18 mouse cellular contexts compared by ENCODE assay signal in genomic region chr8:71313951-71314350, GRCm38 (mm10). TPM values are rescaled to one million over a fixed set of nuclear protein-coding genes. Genes with fewer than 3 reads are reported as not detected.
A peak's percentile ranks its signal among the peaks of the same experiment; 100 is the strongest.
DNase-seq lines count a peak whose midpoint lies in the region; ATAC-seq lines count a peak whose summit lies in the region.
"Had no signal": no experiment of that assay in that cellular context is flagged by ENCODE, and none has a peak within 500 bp of the region (broad histone marks: within the 10 kb centered on the region; RNA-seq: fewer than 3 reads in every experiment).

No protein-coding gene starts in this region.

- no peak overlapping the region for H3K4me3 ChIP-seq in heart, embryonic 10.5 days
- H3K4me3 ChIP-seq in megakaryocyte, embryonic 14.5 days (replicated peaks), result peak overlapping the region; percentile 56
- H3K4me3 ChIP-seq in liver, embryonic 12.5 days, result peak overlapping the region; percentile 3; the same call in 1 of the 2 replicates
- H3K4me3 ChIP-seq: intestine, embryonic 15.5 days; kidney, embryonic 15.5 days; limb, embryonic 15.5 days; neural tube, embryonic 13.5 days had no signal

- no peak for ATAC-seq in megakaryocyte, adult 5-6 weeks (ENCODE audit: poor library complexity, severe bottlenecking)
- ATAC-seq in liver, embryonic 12.5 days, result peak; percentile 89
- no peak for ATAC-seq in granulocyte monocyte progenitor cell, adult 5-6 weeks (replicated peaks; ENCODE audit: poor library complexity, severe bottlenecking)

- DNase-seq in heart, embryonic 10.5 days (ENCODE audit: low spot score), result no peak
- DNase-seq in heart, postnatal 36 days, result no peak
- no peak for DNase-seq in spleen, postnatal 10 days (ENCODE audit: low spot score in 2 of 2)
- DNase-seq in kidney, postnatal 14 days, result no peak
- DNase-seq: cerebellum, postnatal 25 days; gastrocnemius, postnatal 25 days; lung, postnatal 10 days; right cerebral cortex, postnatal 14 days had no signal

- H3K9ac ChIP-seq in liver, embryonic 12.5 days, result peak overlapping the region; percentile 60
- H3K9ac ChIP-seq: hindbrain, embryonic 14.5 days; intestine, embryonic 15.5 days; kidney, embryonic 15.5 days; limb, embryonic 15.5 days; neural tube, embryonic 13.5 days had no signal

- 67% methylated on average over 2 of the region's 2 CpGs for WGBS in heart, embryonic 10.5 days
- WGBS in liver, embryonic 12.5 days (ENCODE audit: insufficient replicate concordance), result 32% methylated on average over 2 of the region's 2 CpGs

- H3K9me3 ChIP-seq in heart, embryonic 10.5 days, result no peaks in the 10 kb centered on the region
- no peaks in the 10 kb centered on the region for H3K9me3 ChIP-seq in megakaryocyte, embryonic 14.5 days
- no peaks in the 10 kb centered on the region for H3K9me3 ChIP-seq in liver, embryonic 12.5 days (replicated peaks)
- H3K9me3 ChIP-seq: intestine, embryonic 15.5 days; kidney, embryonic 15.5 days; limb, embryonic 15.5 days; neural tube, embryonic 13.5 days had no signal

- H3K4me1 ChIP-seq in heart, embryonic 10.5 days, result peaks cover 42% of the 10 kb centered on the region
- peaks cover 95% of the 10 kb centered on the region for H3K4me1 ChIP-seq in megakaryocyte, embryonic 14.5 days
- peaks cover 78% of the 10 kb centered on the region for H3K4me1 ChIP-seq in liver, embryonic 12.5 days

- peak overlapping the region; percentile 82 for H3K27ac ChIP-seq in heart, embryonic 10.5 days
- peak overlapping the region; percentile 91 for H3K27ac ChIP-seq in liver, embryonic 12.5 days
- H3K27ac ChIP-seq: hindbrain, embryonic 14.5 days; kidney, embryonic 15.5 days; limb, embryonic 15.5 days; neural tube, embryonic 13.5 days had no signal

- H3K4me2 ChIP-seq in liver, embryonic 12.5 days, result peak overlapping the region; percentile 61
- H3K4me2 ChIP-seq: hindbrain, embryonic 14.5 days; intestine, embryonic 15.5 days; kidney, embryonic 15.5 days; limb, embryonic 15.5 days; midbrain, embryonic 11.5 days; neural tube, embryonic 13.5 days had no signal

- intact Hi-C loops in heart, postnatal 36 days (cut with DNase I), result loop anchor here (2.0 kb wide), 1 partner anchor 41 kb away; the partner anchor contains the start of genes Haus8 and Myo9b

- no peaks in the 10 kb centered on the region for H3K27me3 ChIP-seq in heart, embryonic 10.5 days (ENCODE audit: insufficient read depth, poor library complexity, severe bottlenecking)
- no peaks in the 10 kb centered on the region for H3K27me3 ChIP-seq in megakaryocyte, embryonic 14.5 days (replicated peaks)
- H3K27me3 ChIP-seq in liver, embryonic 12.5 days (replicated peaks), result no peaks in the 10 kb centered on the region
- H3K27me3 ChIP-seq: intestine, embryonic 15.5 days; kidney, embryonic 15.5 days; limb, embryonic 15.5 days; neural tube, embryonic 13.5 days had no signal

- H3K36me3 ChIP-seq in heart, embryonic 10.5 days, result peaks cover 29% of the 10 kb centered on the region
- peaks cover 70% of the 10 kb centered on the region for H3K36me3 ChIP-seq in megakaryocyte, embryonic 14.5 days (replicated peaks; ENCODE audit: low read length)
- peaks cover 37% of the 10 kb centered on the region for H3K36me3 ChIP-seq in liver, embryonic 12.5 days

RNA-seq across cellular contexts. Expression of gene Haus8, which starts 41.2 kb away (rescaled TPM):
- 82.8 and 103 TPM in 2 replicates for polyA plus RNA-seq in heart, embryonic 10.5 days (2016; fragmentation: Nextera tagmentation; extraction: Ambion mirVana)
- 10 to 100 TPM; 27.4 to 29.9 TPM for total RNA-seq in heart, postnatal 36 days (2021)
- polyA plus RNA-seq in megakaryocyte, embryonic 14.5 days (2012; ENCODE audit: insufficient read depth, low replicate concordance), result 9.3 and 14.0 TPM in 2 replicates
- 39.5 and 46.9 TPM in 2 replicates for total RNA-seq in megakaryocyte, adult 5-6 weeks (2015)
- total RNA-seq in megakaryocyte, adult 5-6 weeks (2017), result 74.0 and 91.2 TPM in 2 replicates
- polyA plus RNA-seq in liver, embryonic 12.5 days (2016; fragmentation: Nextera tagmentation; extraction: Ambion mirVana), result 60.1 and 62.8 TPM in 2 replicates
- 17.7 and 36.8 TPM in 2 replicates for total RNA-seq in granulocyte monocyte progenitor cell, adult 5-6 weeks (2014; fragmentation: Nextera tagmentation)
- total RNA-seq in granulocyte monocyte progenitor cell, adult 5-6 weeks (2017), result 55.1 and 56.2 TPM in 2 replicates

RNA-seq across cellular contexts. Expression of gene Myo9b, which starts 41.4 kb away (rescaled TPM):
- polyA plus RNA-seq in heart, embryonic 10.5 days (2016; fragmentation: Nextera tagmentation; extraction: Ambion mirVana), result 23.0 and 26.7 TPM in 2 replicates
- 10 to 100 TPM; 24.1 to 28.2 TPM for total RNA-seq in heart, postnatal 36 days (2021)
- 63.5 and 70.1 TPM in 2 replicates for polyA plus RNA-seq in megakaryocyte, embryonic 14.5 days (2012; ENCODE audit: insufficient read depth, low replicate concordance)
- 57.1 and 60.8 TPM in 2 replicates for total RNA-seq in megakaryocyte, adult 5-6 weeks (2015)
- total RNA-seq in megakaryocyte, adult 5-6 weeks (2017), result 61.7 and 71.4 TPM in 2 replicates
- 13.5 and 13.8 TPM in 2 replicates for polyA plus RNA-seq in liver, embryonic 12.5 days (2016; fragmentation: Nextera tagmentation; extraction: Ambion mirVana)
- 35.5 and 51.5 TPM in 2 replicates for total RNA-seq in granulocyte monocyte progenitor cell, adult 5-6 weeks (2014; fragmentation: Nextera tagmentation)
- total RNA-seq in granulocyte monocyte progenitor cell, adult 5-6 weeks (2017), result 34.8 and 38.6 TPM in 2 replicates

RNA-seq across cellular contexts. Expression of gene Use1, which starts 52.7 kb away (rescaled TPM):
- polyA plus RNA-seq in heart, embryonic 10.5 days (2016; fragmentation: Nextera tagmentation; extraction: Ambion mirVana), result 68.7 and 79.5 TPM in 2 replicates
- 100 to 1,000 TPM; 148 to 149 TPM for total RNA-seq in heart, postnatal 36 days (2021)
- 136 and 255 TPM in 2 replicates for polyA plus RNA-seq in megakaryocyte, embryonic 14.5 days (2012; ENCODE audit: insufficient read depth, low replicate concordance)
- total RNA-seq in megakaryocyte, adult 5-6 weeks (2015), result 124 and 135 TPM in 2 replicates
- total RNA-seq in megakaryocyte, adult 5-6 weeks (2017), result 167 and 180 TPM in 2 replicates
- polyA plus RNA-seq in liver, embryonic 12.5 days (2016; fragmentation: Nextera tagmentation; extraction: Ambion mirVana), result 60.2 and 61.1 TPM in 2 replicates
- 108 and 154 TPM in 2 replicates for total RNA-seq in granulocyte monocyte progenitor cell, adult 5-6 weeks (2014; fragmentation: Nextera tagmentation)
- 140 and 156 TPM in 2 replicates for total RNA-seq in granulocyte monocyte progenitor cell, adult 5-6 weeks (2017)

RNA-seq across cellular contexts. Expression of gene Ocel1, which starts 57.1 kb away (rescaled TPM):
- 3.9 and 4.2 TPM in 2 replicates for polyA plus RNA-seq in heart, embryonic 10.5 days (2016; fragmentation: Nextera tagmentation; extraction: Ambion mirVana)
- 10 to 100 TPM; 11.1 to 14.9 TPM for total RNA-seq in heart, postnatal 36 days (2021)
- 79.6 and 103 TPM in 2 replicates for polyA plus RNA-seq in megakaryocyte, embryonic 14.5 days (2012; ENCODE audit: insufficient read depth, low replicate concordance)
- 8.7 and 8.9 TPM in 2 replicates for total RNA-seq in megakaryocyte, adult 5-6 weeks (2015)
- 16.2 and 18.5 TPM in 2 replicates for total RNA-seq in megakaryocyte, adult 5-6 weeks (2017)
- 6.8 and 6.9 TPM in 2 replicates for polyA plus RNA-seq in liver, embryonic 12.5 days (2016; fragmentation: Nextera tagmentation; extraction: Ambion mirVana)
- 8.8 and 12.4 TPM in 2 replicates for total RNA-seq in granulocyte monocyte progenitor cell, adult 5-6 weeks (2014; fragmentation: Nextera tagmentation)
- total RNA-seq in granulocyte monocyte progenitor cell, adult 5-6 weeks (2017), result 8.9 TPM in 2 replicates
